Mouse (Mus musculus): ENCODE results near the gene Kremen1. TPM values are rescaled to one million over a fixed set of nuclear protein-coding genes. Genes with fewer than 3 reads are reported as not detected.

Gene Kremen1
- polyA plus RNA-seq, 1 experiment: 2.1 TPM

DNA sequence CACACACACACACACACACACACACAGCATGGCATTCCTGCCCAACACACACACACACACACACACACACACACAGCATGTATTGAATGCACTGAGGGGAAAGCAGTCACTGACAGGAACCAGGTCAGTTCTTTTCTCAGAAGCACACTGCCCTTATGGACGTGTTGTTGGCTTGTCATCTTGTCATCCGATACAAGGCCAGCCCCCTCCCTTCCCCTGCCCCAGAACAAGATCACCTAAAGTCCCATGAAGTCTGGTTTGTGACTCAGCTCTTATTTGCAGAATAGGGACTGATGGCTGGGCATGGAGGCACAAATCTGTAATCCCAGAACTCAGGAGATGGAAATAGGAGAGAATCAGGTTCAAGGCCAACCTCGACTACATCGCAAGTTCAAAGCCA, 78.5 kb downstream of the Kremen1 start:
- Histone ChIP-seq H3K4me1 (ENCODE audit: control insufficient read depth, insufficient read depth, low read length) (no peaks in the 10 kb centered on the region), H3K4me3 (replicated peaks; ENCODE audit: control insufficient read depth, low read depth, low read length) (no peak overlapping the region), H3K27ac (ENCODE audit: control insufficient read depth, insufficient read depth, low read depth, low read length, poor library complexity) (no peak overlapping the region)
- 77% methylated on average over 4 of the region's 4 CpGs for WGBS
- TF ChIP-seq CTCF (IDR thresholded peaks at IDR 0.05; ENCODE audit: control insufficient read depth, insufficient read depth, low read length) (no peak), POLR2A (IDR thresholded peaks at IDR 0.05; ENCODE audit: borderline replicate concordance, control insufficient read depth, low read depth, low read length) (no peak)

DNA sequence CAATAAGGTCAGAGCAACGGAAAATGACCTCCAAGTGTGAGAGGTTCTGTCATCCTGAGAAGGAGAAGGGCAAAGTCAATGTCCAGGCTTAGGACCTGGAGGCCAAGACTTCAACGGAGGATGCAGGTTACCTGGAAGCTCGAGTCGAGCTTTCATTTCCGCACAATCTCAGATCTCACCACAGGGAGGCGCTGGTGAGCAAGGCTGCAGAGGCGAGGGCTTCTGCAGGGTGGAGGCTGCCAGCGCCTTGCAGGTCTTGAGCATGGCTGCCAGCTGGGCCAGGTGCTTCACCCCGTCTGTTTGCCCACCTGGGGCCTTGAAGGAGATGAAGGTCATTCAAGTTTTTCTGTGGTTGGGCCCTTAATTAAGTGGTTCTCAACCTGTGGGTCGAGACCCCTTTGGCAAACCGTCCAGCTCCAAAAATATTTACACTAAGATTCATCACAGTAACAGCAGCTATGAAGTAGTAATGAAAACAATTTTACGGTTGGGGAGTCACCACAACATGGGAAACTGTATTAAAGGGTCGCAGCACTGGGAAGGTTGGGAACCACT, 79.4 kb downstream of the Kremen1 start:
- no peak overlapping the region for H3K27ac ChIP-seq (ENCODE audit: control insufficient read depth, insufficient read depth, low read depth, low read length, poor library complexity)
- no peaks in the 10 kb centered on the region for H3K4me1 ChIP-seq (ENCODE audit: control insufficient read depth, insufficient read depth, low read length)
- 21% methylated on average over 13 of the region's 13 CpGs for WGBS

GRCm38 (mm10) chr11:5179391-5179790, 82.0 kb downstream of the Kremen1 start:
- peaks cover 2% of the 10 kb centered on the region; the same call in 1 of the 2 replicates for H3K4me1 ChIP-seq (ENCODE audit: control insufficient read depth, insufficient read depth, low read length)
- H3K4me3 ChIP-seq (replicated peaks; ENCODE audit: control insufficient read depth, low read depth, low read length): no peak overlapping the region
- 72% methylated on average over 8 of the region's 8 CpGs for WGBS
- TF ChIP-seq CTCF (IDR thresholded peaks at IDR 0.05; ENCODE audit: control insufficient read depth, insufficient read depth, low read length) (no peak), POLR2A (IDR thresholded peaks at IDR 0.05; ENCODE audit: borderline replicate concordance, control insufficient read depth, low read depth, low read length) (no peak)
- H3K27ac ChIP-seq (ENCODE audit: control insufficient read depth, insufficient read depth, low read depth, low read length, poor library complexity): no peak overlapping the region

More for the DNA sequence above, 79.4 kb downstream of the Kremen1 start:
- H3K4me3 ChIP-seq (replicated peaks; ENCODE audit: control insufficient read depth, low read depth, low read length): no peak overlapping the region
- TF ChIP-seq POLR2A (IDR thresholded peaks at IDR 0.05; ENCODE audit: borderline replicate concordance, control insufficient read depth, low read depth, low read length) (no peak), CTCF (IDR thresholded peaks at IDR 0.05; ENCODE audit: control insufficient read depth, insufficient read depth, low read length) (peak; percentile 96)

DNA sequence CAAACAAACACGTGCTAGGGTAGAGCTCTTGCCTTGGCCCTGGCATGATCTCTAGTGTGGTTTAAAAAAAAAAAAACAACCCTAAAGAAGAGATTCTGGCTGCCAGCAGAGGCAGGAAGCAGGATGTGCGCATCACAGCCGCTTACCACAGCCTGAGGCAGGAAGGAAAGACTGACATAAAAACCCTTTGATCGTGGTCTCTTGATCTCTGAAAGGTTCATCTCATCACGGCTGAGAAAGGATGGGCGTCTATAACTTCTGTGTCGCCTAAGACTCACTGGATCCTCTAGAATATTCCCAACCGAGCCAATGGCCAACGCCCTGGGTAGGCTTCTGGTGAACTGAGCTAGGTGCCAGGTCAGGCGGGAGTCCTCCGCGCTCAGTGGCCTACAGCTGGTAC, 84.2 kb downstream of the Kremen1 start:
- peak overlapping the region; percentile 84 for H3K27ac ChIP-seq (ENCODE audit: control insufficient read depth, insufficient read depth, low read depth, low read length, poor library complexity)
- TF ChIP-seq POLR2A (IDR thresholded peaks at IDR 0.05; ENCODE audit: borderline replicate concordance, control insufficient read depth, low read depth, low read length): no peak
- no peak for TF ChIP-seq CTCF (IDR thresholded peaks at IDR 0.05; ENCODE audit: control insufficient read depth, insufficient read depth, low read length)
- no peak overlapping the region for H3K4me3 ChIP-seq (replicated peaks; ENCODE audit: control insufficient read depth, low read depth, low read length)
- H3K4me1 ChIP-seq (ENCODE audit: control insufficient read depth, insufficient read depth, low read length): peaks cover 4% of the 10 kb centered on the region; the same call in 1 of the 2 replicates
- WGBS: 23% methylated on average over 12 of the region's 12 CpGs

DNA sequence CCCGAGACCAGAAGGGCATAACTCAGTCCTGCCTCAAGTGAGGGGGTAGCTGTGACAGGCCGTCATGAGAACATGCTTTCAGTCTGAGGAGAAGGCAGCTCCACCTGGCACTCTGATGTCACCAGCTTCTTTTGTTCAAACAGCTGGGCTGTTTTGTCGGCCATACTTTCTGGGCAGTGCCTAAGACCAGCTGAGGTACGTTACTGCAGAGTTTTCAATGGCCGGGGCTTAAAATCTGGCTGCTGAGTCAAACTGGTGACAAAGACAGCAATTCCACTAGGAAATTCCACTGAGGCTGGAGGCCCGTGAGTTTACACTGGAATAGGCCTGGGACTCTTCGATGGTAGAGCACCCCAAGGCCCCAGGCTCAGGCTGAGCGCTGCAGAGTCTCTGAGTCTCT, 84.7 kb downstream of the Kremen1 start:
- H3K4me3 ChIP-seq (replicated peaks; ENCODE audit: control insufficient read depth, low read depth, low read length): no peak overlapping the region
- whole genome bisulfite sequencing: 66% methylated on average over 8 of the region's 8 CpGs
- TF ChIP-seq CTCF (IDR thresholded peaks at IDR 0.05; ENCODE audit: control insufficient read depth, insufficient read depth, low read length) (no peak), POLR2A (IDR thresholded peaks at IDR 0.05; ENCODE audit: borderline replicate concordance, control insufficient read depth, low read depth, low read length) (no peak)
- H3K27ac ChIP-seq (ENCODE audit: control insufficient read depth, insufficient read depth, low read depth, low read length, poor library complexity): peak overlapping the region; percentile 84
- H3K4me1 ChIP-seq (ENCODE audit: control insufficient read depth, insufficient read depth, low read length): peaks cover 4% of the 10 kb centered on the region; the same call in 1 of the 2 replicates

DNA sequence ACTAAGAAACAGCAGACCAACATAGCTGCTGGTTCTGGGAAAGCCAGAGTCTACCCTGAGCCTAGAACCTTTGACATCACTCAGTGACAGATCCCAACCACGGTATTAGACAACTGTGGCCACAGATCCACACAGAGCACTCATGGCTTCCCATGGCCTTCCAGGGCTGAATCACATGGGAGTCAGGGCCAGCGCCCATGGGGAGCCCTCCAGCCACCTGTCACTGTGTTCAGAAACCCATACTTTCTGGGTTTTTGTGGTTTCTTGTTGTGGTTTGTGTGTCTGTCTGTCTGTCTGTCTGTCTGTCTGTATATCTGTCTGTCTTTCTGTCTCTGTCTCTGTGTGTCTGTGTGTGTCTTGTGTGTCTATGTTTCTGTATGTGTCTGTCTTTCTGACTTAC, 85.5 kb downstream of the Kremen1 start:
- WGBS: 36% methylated on average over 2 of the region's 2 CpGs
- TF ChIP-seq CTCF (IDR thresholded peaks at IDR 0.05; ENCODE audit: control insufficient read depth, insufficient read depth, low read length) (no peak), POLR2A (IDR thresholded peaks at IDR 0.05; ENCODE audit: borderline replicate concordance, control insufficient read depth, low read depth, low read length) (no peak)
- H3K4me3 ChIP-seq (replicated peaks; ENCODE audit: control insufficient read depth, low read depth, low read length): no peak overlapping the region
- H3K27ac ChIP-seq (ENCODE audit: control insufficient read depth, insufficient read depth, low read depth, low read length, poor library complexity): no peak overlapping the region
- H3K4me1 ChIP-seq (ENCODE audit: control insufficient read depth, insufficient read depth, low read length): peaks cover 4% of the 10 kb centered on the region; the same call in 1 of the 2 replicates

GRCm38 (mm10) chr11:5175141-5175540, 86.2 kb downstream of the Kremen1 start:
- Histone ChIP-seq H3K4me1 (ENCODE audit: control insufficient read depth, insufficient read depth, low read length) (peaks cover 4% of the 10 kb centered on the region; the same call in 1 of the 2 replicates), H3K4me3 (replicated peaks; ENCODE audit: control insufficient read depth, low read depth, low read length) (no peak overlapping the region), H3K27ac (ENCODE audit: control insufficient read depth, insufficient read depth, low read depth, low read length, poor library complexity) (no peak overlapping the region)
- whole genome bisulfite sequencing: 83% methylated on average over 7 of the region's 7 CpGs
- TF ChIP-seq POLR2A (IDR thresholded peaks at IDR 0.05; ENCODE audit: borderline replicate concordance, control insufficient read depth, low read depth, low read length) (no peak), CTCF (IDR thresholded peaks at IDR 0.05; ENCODE audit: control insufficient read depth, insufficient read depth, low read length) (no peak)

- H3K4me3 ChIP-seq (replicated peaks; ENCODE audit: control insufficient read depth, low read depth, low read length): no peak overlapping the region
- TF ChIP-seq POLR2A (IDR thresholded peaks at IDR 0.05; ENCODE audit: borderline replicate concordance, control insufficient read depth, low read depth, low read length) (no peak), CTCF (IDR thresholded peaks at IDR 0.05; ENCODE audit: control insufficient read depth, insufficient read depth, low read length) (no peak)
- H3K4me1 ChIP-seq (ENCODE audit: control insufficient read depth, insufficient read depth, low read length): peaks cover 4% of the 10 kb centered on the region; the same call in 1 of the 2 replicates
- H3K27ac ChIP-seq (ENCODE audit: control insufficient read depth, insufficient read depth, low read depth, low read length, poor library complexity): no peak overlapping the region
- 68% methylated on average over 3 of the region's 3 CpGs for WGBS
Observed at GRCm38 (mm10) chr11:5172861-5173260, 88.5 kb downstream of the Kremen1 start.

All from bone marrow, adult 2 months (tissue).